Mouse (Mus musculus) MEL (cell line): ENCODE data around the gene Adh1. TPM values are rescaled to one million over a fixed set of nuclear protein-coding genes. Genes with fewer than 3 reads are reported as not detected.
A peak's percentile ranks its signal among the peaks of the same experiment; 100 is the strongest.

Source experiments
- DNase-seq: peaks from one replicate; pipeline ENCODE4 v3.0.0; 2011; ENCODE audit warnings: low read depth, low spot score
- H3K27ac ChIP-seq: 2 replicates; pipeline ENCODE4 v1.5.1; 2012; ENCODE audit warnings: low read depth, mild to moderate bottlenecking, control low read depth, low read length, moderate library complexity; ENCODE audit not compliant: control insufficient read depth
- H3K27me3 ChIP-seq, 2 experiments: fragments of 150-350 bp in 1 of 2; sonication (generic) in 1 of 2; 2 replicates each; pipeline ENCODE4 v1.6.1; 2012; ENCODE audit warnings: low read length in 2 of 2, mild to moderate bottlenecking in 2 of 2, improper control_type of control experiment in 1 of 2, moderate library complexity in 1 of 2; ENCODE audit not compliant: insufficient read depth in 2 of 2, control insufficient read depth in 1 of 2
- H3K36me3 ChIP-seq, 2 experiments: 2 replicates each; pipeline ENCODE4 v1.6.1; 2012 to 2014; ENCODE audit warnings: low read length in 2 of 2, improper control_type of control experiment in 1 of 2, inconsistent platforms in 1 of 2, mild to moderate bottlenecking in 1 of 2; ENCODE audit not compliant: insufficient read depth in 2 of 2, control insufficient read depth in 1 of 2
- H3K4me1 ChIP-seq, 2 experiments: fragments of 150-350 bp in 1 of 2; sonication (generic) in 1 of 2; 2 replicates each; pipeline ENCODE4 v1.6.1; 2012; ENCODE audit warnings: low read length in 2 of 2, improper control_type of control experiment in 1 of 2, mild to moderate bottlenecking in 1 of 2; ENCODE audit not compliant: insufficient read depth in 2 of 2, control insufficient read depth in 1 of 2
- H3K4me3 ChIP-seq, 2 experiments: fragments of 150-350 bp in 1 of 2; sonication (generic) in 1 of 2; 2 replicates each; pipeline ENCODE4 v1.5.1; 2012; ENCODE audit warnings: low read depth in 2 of 2, low read length in 2 of 2, mild to moderate bottlenecking in 2 of 2, moderate library complexity in 2 of 2, control low read depth in 1 of 2, improper control_type of control experiment in 1 of 2; ENCODE audit not compliant: control insufficient read depth in 1 of 2, insufficient read depth in 1 of 2
- H3K79me2 ChIP-seq: 2 replicates; pipeline ENCODE4 v1.6.1; 2012; ENCODE audit warnings: mild to moderate bottlenecking, low read length, moderate library complexity; ENCODE audit not compliant: control insufficient read depth, poor library complexity, insufficient read depth
- H3K9ac ChIP-seq: 2 replicates; pipeline ENCODE4 v1.6.1; 2012; ENCODE audit warnings: low read depth, mild to moderate bottlenecking, control low read depth, low read length, moderate library complexity; ENCODE audit not compliant: control insufficient read depth, poor library complexity, severe bottlenecking
- H3K9me3 ChIP-seq: fragments of 150-350 bp; sonication (generic); replicated peaks from 2 replicates; pipeline ENCODE4 v1.6.1; 2012; ENCODE audit warnings: mild to moderate bottlenecking, low read length, improper control_type of control experiment, moderate library complexity; ENCODE audit not compliant: insufficient read depth
- CHD2 ChIP-seq: IDR thresholded peaks from 2 replicates; pipeline ENCODE4 v1.6.1; 2011; ENCODE audit warnings: low read length, improper control_type of control experiment
- E2F4 ChIP-seq: IDR thresholded peaks from 2 replicates; pipeline ENCODE4 v1.6.1; 2011; ENCODE audit warnings: low read depth, low read length, improper control_type of control experiment, borderline replicate concordance
- HCFC1 ChIP-seq: IDR thresholded peaks from 2 replicates; pipeline ENCODE4 v1.6.1; 2012; ENCODE audit warnings: low read depth, mild to moderate bottlenecking, inconsistent platforms, low read length, improper control_type of control experiment, moderate library complexity
- JUND ChIP-seq: IDR thresholded peaks from 2 replicates; pipeline ENCODE4 v1.6.1; 2011; ENCODE audit warnings: low read depth, mild to moderate bottlenecking, improper control_type of control experiment, low read length
- MAX ChIP-seq: IDR thresholded peaks from 2 replicates; pipeline ENCODE4 v1.6.1; 2011; ENCODE audit warnings: low read length, improper control_type of control experiment
- MAZ ChIP-seq: IDR thresholded peaks from 2 replicates; pipeline ENCODE4 v1.6.1; 2012; ENCODE audit warnings: low read depth, mild to moderate bottlenecking, inconsistent platforms, low read length, improper control_type of control experiment
- NRF1 ChIP-seq: IDR thresholded peaks from 2 replicates; pipeline ENCODE4 v1.6.1; 2014; ENCODE audit warnings: low read depth, mild to moderate bottlenecking, inconsistent platforms, low read length, improper control_type of control experiment, moderate library complexity; ENCODE audit not compliant: poor library complexity, insufficient read depth, severe bottlenecking
- POLR2AphosphoS2 ChIP-seq: IDR thresholded peaks from 2 replicates; pipeline ENCODE4 v1.6.1; 2011; ENCODE audit warnings: low read length, improper control_type of control experiment
- POLR2AphosphoS5 ChIP-seq: IDR thresholded peaks from 2 replicates; pipeline ENCODE4 v1.6.1; 2012; ENCODE audit warnings: low read depth, borderline replicate concordance, mild to moderate bottlenecking, inconsistent platforms, low read length, moderate library complexity, mixed read lengths
- SIN3A ChIP-seq: IDR thresholded peaks from 2 replicates; pipeline ENCODE4 v1.6.1; 2012; ENCODE audit warnings: low read length, improper control_type of control experiment, inconsistent platforms
- TAL1 ChIP-seq: IDR thresholded peaks from 2 replicates; pipeline ENCODE4 v1.6.1; 2012; ENCODE audit warnings: mild to moderate bottlenecking, inconsistent platforms, low read length, moderate library complexity, mixed read lengths
- USF1 ChIP-seq: IDR thresholded peaks from 2 replicates; pipeline ENCODE4 v1.6.1; 2014; ENCODE audit warnings: low read depth, mild to moderate bottlenecking, inconsistent platforms, low read length, improper control_type of control experiment, moderate library complexity
- ZC3H11A ChIP-seq: IDR thresholded peaks from 2 replicates; pipeline ENCODE4 v1.6.1; 2012; ENCODE audit warnings: low read depth, mild to moderate bottlenecking, inconsistent platforms, low read length, improper control_type of control experiment
- ZMIZ1 ChIP-seq: IDR thresholded peaks from 2 replicates; pipeline ENCODE4 v1.6.1; 2012; ENCODE audit warnings: low read depth, mild to moderate bottlenecking, inconsistent platforms, low read length, improper control_type of control experiment, moderate library complexity
- polyA plus RNA-seq, 2 experiments: library from polyadenylated mRNA; stranded (reverse) in 1 of 2; unstranded in 1 of 2; fragments of >175 nt in 1 of 2; fragments of >200 nt in 1 of 2; gene quantifications; 2 replicates each; pipeline versions ENCODE4 v1.2.1 to v1.2.4; 2012; ENCODE audit warnings: low replicate concordance in 2 of 2, low read depth in 1 of 2; ENCODE audit not compliant: insufficient read length in 2 of 2, insufficient read depth in 1 of 2, missing spikeins in 1 of 2
- total RNA-seq: library from RNA; depleted of rRNA; stranded (reverse); fragments of 300-350 nt; gene quantifications from 2 replicates; pipeline ENCODE4 v1.2.3, GENCODE M21; 2012

Gene Adh1
- total and polyA plus RNA-seq, 3 experiments: 0.15 TPM; not detected in 2

GRCm38 (mm10) chr3:138222952-138223351, 37.8 kb upstream of the Adh1 start (continued):
- TF ChIP-seq CHD2 (no peak), MAX (no peak), ZC3H11A (peak; percentile 50), MAZ (no peak), ZMIZ1 (no peak), HCFC1 (no peak), NRF1 (no peak)

GRCm38 (mm10) chr3:138224363-138224954, 36.3 kb upstream of the Adh1 start:
- no peaks in the 10 kb centered on the region for H3K9me3 ChIP-seq

GRCm38 (mm10) chr3:138225331-138225730, 35.5 kb upstream of the Adh1 start:
- DNase-seq: no peak
- TF ChIP-seq POLR2AphosphoS2: no peak
- TF ChIP-seq NRF1: no peak
- TF ChIP-seq POLR2AphosphoS5: no peak
- TF ChIP-seq CHD2: no peak
- TF ChIP-seq TAL1: no peak
- no peak overlapping the region for H3K27ac ChIP-seq
- no peaks in the 10 kb centered on the region for H3K36me3 ChIP-seq
- H3K79me2 ChIP-seq: no peaks in the 10 kb centered on the region
- no peaks in the 10 kb centered on the region for H3K9me3 ChIP-seq
- peaks cover 10 to 12% of the 10 kb centered on the region in 2 experiments for H3K27me3 ChIP-seq
- H3K4me1 ChIP-seq: no peaks in the 10 kb centered on the region
- H3K4me3 ChIP-seq: no peak overlapping the region
- H3K9ac ChIP-seq: no peak overlapping the region

More at GRCm38 (mm10) chr3:138224363-138224954, 36.3 kb upstream of the Adh1 start:
- no peaks in the 10 kb centered on the region for H3K36me3 ChIP-seq
- no peak overlapping the region for H3K27ac ChIP-seq
- DNase-seq: no peak
- H3K4me1 ChIP-seq: no peaks in the 10 kb centered on the region
- no peak overlapping the region for H3K9ac ChIP-seq
- peaks cover 8 to 10% of the 10 kb centered on the region in 2 experiments for H3K27me3 ChIP-seq
- no peak overlapping the region for H3K4me3 ChIP-seq
- no peaks in the 10 kb centered on the region for H3K79me2 ChIP-seq
- no peak for TF ChIP-seq NRF1
- TF ChIP-seq CHD2: no peak
- TF ChIP-seq JUND: no peak
- no peak for TF ChIP-seq MAZ
- no peak for TF ChIP-seq TAL1
- no peak for TF ChIP-seq SIN3A
- no peak for TF ChIP-seq ZC3H11A
- no peak for TF ChIP-seq USF1
- TF ChIP-seq MAX: no peak
- TF ChIP-seq E2F4: no peak
- TF ChIP-seq, all 39 proteins: peak for 0
